8 mouse cellular contexts compared by ENCODE assay signal in the genomic region with DNA sequence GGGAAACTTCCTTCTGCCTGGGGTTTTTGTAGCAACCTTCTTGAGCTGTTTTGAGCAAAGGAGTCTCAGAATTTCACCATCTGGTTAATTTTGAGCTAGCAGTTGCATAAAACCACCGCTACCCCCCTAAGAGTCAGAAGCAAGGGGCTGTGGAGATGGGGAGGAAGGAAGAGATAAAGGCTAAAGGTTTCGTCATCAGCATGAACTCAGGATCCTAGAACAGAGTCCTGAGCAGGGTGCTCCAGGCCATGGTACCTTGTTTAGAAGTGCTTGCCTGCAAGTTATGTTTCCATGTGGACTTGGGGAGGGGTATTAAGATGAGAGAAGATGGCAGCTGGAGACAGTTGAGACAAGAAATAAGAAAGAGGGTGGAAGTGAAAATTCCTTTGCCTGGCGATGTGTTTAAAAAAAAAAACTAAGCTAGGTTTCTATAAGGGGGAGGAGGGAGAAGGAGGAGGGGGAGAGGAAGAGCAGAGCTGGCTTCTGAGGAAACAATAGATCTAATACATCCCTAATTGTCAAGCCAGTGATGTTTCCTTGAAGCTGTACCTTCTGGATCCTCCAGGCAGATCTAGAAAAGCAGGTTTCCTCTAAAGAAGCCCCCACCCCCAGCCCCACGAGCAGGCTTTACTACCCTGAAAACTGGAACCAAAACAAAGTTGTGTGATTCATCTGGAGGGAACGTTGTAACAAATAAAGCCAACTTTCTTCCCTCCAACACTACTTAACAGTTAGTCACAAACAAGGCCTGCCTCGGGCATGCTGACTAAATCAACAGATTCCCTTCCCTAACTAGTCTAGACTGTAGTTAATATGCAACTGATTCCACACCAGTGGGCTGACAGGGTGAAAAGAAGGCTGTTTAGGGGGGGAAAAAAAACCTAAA. TPM values are rescaled to one million over a fixed set of nuclear protein-coding genes. Genes with fewer than 3 reads are reported as not detected.
DNase-seq lines count a peak whose midpoint lies in the region; TF ChIP-seq lines count a peak whose summit lies in the region.

No protein-coding gene starts in this region.

- H3K4me1 ChIP-seq in heart, adult 2 months (ENCODE audit: control insufficient read depth, insufficient read depth, low read length) = peaks cover 22% of the 10 kb centered on the region
- H3K4me1 ChIP-seq in kidney, adult 2 months (ENCODE audit: control insufficient read depth, insufficient read depth, low read length) = peaks cover 17% of the 10 kb centered on the region; the same call in 1 of the 2 replicates

- no peaks in the 10 kb centered on the region for H3K27me3 ChIP-seq in heart, adult 2 months (ENCODE audit: control insufficient read depth, insufficient read depth, low read length)
- H3K27me3 ChIP-seq in kidney, adult 2 months (replicated peaks; ENCODE audit: control insufficient read depth, insufficient read depth, low read length) = no peaks in the 10 kb centered on the region

- peaks cover 7% of the 10 kb centered on the region for H3K79me2 ChIP-seq in heart, adult 2 months (replicated peaks; ENCODE audit: control insufficient read depth, insufficient read depth, low read length)

- DNase-seq in cerebellum, postnatal 25 days = peak; percentile 27 to 47
- DNase-seq in cerebellum, postnatal 36 days = no peak
- DNase-seq in Muller cell, postnatal 12 days (ENCODE audit: inconsistent ontology term) = peak; percentile 85
- peak in 1 of 2 experiments; percentile 42 for DNase-seq in heart, adult 2 months
- peak; percentile 67 for DNase-seq in kidney, adult 2 months
- DNase-seq in lung, postnatal 25 days (ENCODE audit: low spot score) = peak; percentile 16
- DNase-seq in frontal cortex, postnatal 25 days (ENCODE audit: low spot score in 2 of 2) = no peak
- no peak for DNase-seq in right cerebral cortex, postnatal 10 days (ENCODE audit: low spot score in 2 of 2)

- TF ChIP-seq CTCF in heart, adult 2 months (IDR thresholded peaks at IDR 0.05) = no peak
- no peak for TF ChIP-seq CTCF in kidney, adult 2 months (conservative IDR thresholded peaks at IDR 0.05; ENCODE audit: insufficient read depth, insufficient read length, low read depth, low read length)

- H3K27ac ChIP-seq in heart, adult 2 months = peak overlapping the region; percentile 100
- peak overlapping the region; percentile 92 for H3K27ac ChIP-seq in kidney, adult 2 months (ENCODE audit: insufficient read depth, low read depth, low read length)

- H3K9ac ChIP-seq in heart, adult 2 months (ENCODE audit: low read depth, low read length) = peak overlapping the region; percentile 61

- intact Hi-C loops in heart, adult 2 months (cut with DNase I) = loop anchor here (1.0 to 10.0 kb wide), 4 partner anchors 28 to 416 kb away; a partner anchor contains a TSS

- 0 out of 2 replicates have a peak, but pooled peaks have one; percentile 36 for TF ChIP-seq POLR2A in heart, adult 2 months (IDR thresholded peaks at IDR 0.05; ENCODE audit: insufficient read depth, low read depth, low read length)
- TF ChIP-seq POLR2A in kidney, adult 2 months (IDR thresholded peaks at IDR 0.05; ENCODE audit: low read depth, low read length) = no peak

- 21% methylated on average over 6 of the region's 6 CpGs for WGBS in heart, adult 2 months
- WGBS in kidney, adult 2 months = 30% methylated on average over 6 of the region's 6 CpGs

- H3K36me3 ChIP-seq in heart, adult 2 months (ENCODE audit: control insufficient read depth, insufficient read depth, low read length) = peaks cover 26% of the 10 kb centered on the region
- H3K36me3 ChIP-seq in kidney, adult 2 months (ENCODE audit: control insufficient read depth, insufficient read depth, low read length) = no peaks in the 10 kb centered on the region

- TF ChIP-seq EP300 in heart, adult 2 months (IDR thresholded peaks at IDR 0.05; ENCODE audit: insufficient read depth, low read depth, low read length) = no peak

- H3K4me3 ChIP-seq in heart, adult 2 months = peak overlapping the region; percentile 68
- peak overlapping the region; percentile 39 for H3K4me3 ChIP-seq in kidney, adult 2 months (ENCODE audit: insufficient read depth, low read depth, low read length)

RNA-seq across cellular contexts. Expression of a gene that starts 3.6 kb away (rescaled TPM):
- 10 to 100 TPM; 18.4 to 18.9 TPM for total RNA-seq in heart, adult 2 months (2021)
- 10.3 and 15.7 TPM in 2 replicates for polyA plus RNA-seq in heart, adult 2 months (2012; rRNA removed)
- 6.9 and 7.2 TPM in 2 replicates for polyA plus RNA-seq in kidney, adult 2 months (2012; rRNA removed)

Comparison
In these comparisons a context has a peak if more than half of its experiments do, and no peak if none do; other contexts are left out.
1. DNase-seq: peak in cerebellum, postnatal 25 days (2 of 2), Muller cell, postnatal 12 days (single experiment), kidney, adult 2 months (single experiment) and lung, postnatal 25 days (single experiment); none in cerebellum, postnatal 36 days (0 of 2), frontal cortex, postnatal 25 days (0 of 2) and right cerebral cortex, postnatal 10 days (0 of 2).